Mouse (Mus musculus): ENCODE data around the gene Prss43. TPM values are rescaled to one million over a fixed set of nuclear protein-coding genes. Genes with fewer than 3 reads are reported as not detected.

The Prss43 gene
- total and polyA plus RNA-seq, 3 experiments: not detected

- H3K79me2 ChIP-seq (ENCODE audit: control insufficient read depth, insufficient read depth, low read length, poor library complexity): no peaks in the 10 kb centered on the region
- TF ChIP-seq SMC3 (IDR thresholded peaks at IDR 0.05; ENCODE audit: low read depth, low read length): no peak
- TF ChIP-seq POLR2A (IDR thresholded peaks at IDR 0.05; ENCODE audit: control insufficient read depth in 1 of 2, insufficient read depth in 1 of 2, low read depth in 1 of 2, low read length in 2 of 2, poor library complexity in 1 of 2): no peak
- no peak for TF ChIP-seq HCFC1 (IDR thresholded peaks at IDR 0.05; ENCODE audit: low read depth, low read length)
- no peak for TF ChIP-seq KAT2A (conservative IDR thresholded peaks at IDR 0.05; ENCODE audit: low read depth, low read length)
- no peak for TF ChIP-seq ZC3H11A (IDR thresholded peaks at IDR 0.05; ENCODE audit: low read depth, low read length)
- TF ChIP-seq CHD1 (IDR thresholded peaks at IDR 0.05; ENCODE audit: low read depth, low read length): no peak
- TF ChIP-seq NRF1 (IDR thresholded peaks at IDR 0.05; ENCODE audit: insufficient read depth, low read depth, low read length, poor library complexity, severe bottlenecking): no peak
- no peak for TF ChIP-seq POLR2AphosphoS5 (IDR thresholded peaks at IDR 0.05; ENCODE audit: borderline replicate concordance, low read depth, low read length)
- TF ChIP-seq MXI1 (IDR thresholded peaks at IDR 0.05; ENCODE audit: low read depth, low read length): no peak
- TF ChIP-seq TAL1 (IDR thresholded peaks at IDR 0.05; ENCODE audit: low read length): no peak
- no peak for TF ChIP-seq BHLHE40 (IDR thresholded peaks at IDR 0.05; ENCODE audit: borderline replicate concordance, low read depth, low read length)
- TF ChIP-seq TBP (IDR thresholded peaks at IDR 0.05; ENCODE audit: low read depth, low read length): no peak
- TF ChIP-seq CHD2 (IDR thresholded peaks at IDR 0.05; ENCODE audit: low read length): no peak
- TF ChIP-seq ELF1 (IDR thresholded peaks at IDR 0.05; ENCODE audit: low read depth, low read length): no peak
- no peak for TF ChIP-seq CTCF (IDR thresholded peaks at IDR 0.05 in 2 of 3, conservative IDR thresholded peaks at IDR 0.05 in 1 of 3; ENCODE audit: control insufficient read depth in 1 of 3, insufficient read depth in 1 of 3, low read depth in 2 of 3, low read length in 3 of 3, poor library complexity in 1 of 3, severe bottlenecking in 1 of 3)
- no peak for TF ChIP-seq POLR2AphosphoS2 (IDR thresholded peaks at IDR 0.05; ENCODE audit: low read length)
- no peak for TF ChIP-seq GATA1 (IDR thresholded peaks at IDR 0.05; ENCODE audit: low read depth, low read length)
- no peak for TF ChIP-seq RCOR1 (IDR thresholded peaks at IDR 0.05; ENCODE audit: low read depth, low read length)
- no peak for TF ChIP-seq RAD21 (IDR thresholded peaks at IDR 0.05; ENCODE audit: low read depth, low read length)
- TF ChIP-seq E2F4 (IDR thresholded peaks at IDR 0.05; ENCODE audit: borderline replicate concordance, low read depth, low read length): no peak
- H3K9ac ChIP-seq (ENCODE audit: control insufficient read depth, low read depth, low read length, poor library complexity, severe bottlenecking): no peak overlapping the region
- H3K27ac ChIP-seq (ENCODE audit: control insufficient read depth, low read depth, low read length): no peak overlapping the region
- no peaks in the 10 kb centered on the region for H3K27me3 ChIP-seq (ENCODE audit: control insufficient read depth in 1 of 2, insufficient read depth in 2 of 2, low read length in 2 of 2)
- no peak overlapping the region for H3K4me3 ChIP-seq (ENCODE audit: control insufficient read depth in 1 of 2, insufficient read depth in 1 of 2, low read depth in 2 of 2, low read length in 2 of 2)
- no peaks in the 10 kb centered on the region for H3K9me3 ChIP-seq (replicated peaks; ENCODE audit: insufficient read depth, low read length)
- DNase-seq (ENCODE audit: low read depth, low spot score): no peak
- no peaks in the 10 kb centered on the region for H3K4me1 ChIP-seq (ENCODE audit: control insufficient read depth in 1 of 2, insufficient read depth in 2 of 2, low read length in 2 of 2)
- no peaks in the 10 kb centered on the region for H3K36me3 ChIP-seq (ENCODE audit: control insufficient read depth in 1 of 2, insufficient read depth in 2 of 2, low read length in 2 of 2)
Observed at GRCm38 (mm10) chr9:110877888-110878287, 51.4 kb downstream of the Prss43 start.

GRCm38 (mm10) chr9:110879191-110879920 lies 52.9 kb downstream of the Prss43 start, which contains the start of gene Als2cl:
TSS of gene Als2cl (plus strand) at chr9:110879870.
- Histone ChIP-seq H3K27me3 (ENCODE audit: control insufficient read depth in 1 of 2, insufficient read depth in 2 of 2, low read length in 2 of 2) (no peaks in the 10 kb centered on the region), H3K27ac (ENCODE audit: control insufficient read depth, low read depth, low read length) (no peak within 1 kb of the TSS), H3K4me1 (ENCODE audit: control insufficient read depth in 1 of 2, insufficient read depth in 2 of 2, low read length in 2 of 2) (no peaks in the 10 kb centered on the region), H3K9me3 (replicated peaks; ENCODE audit: insufficient read depth, low read length) (no peaks in the 10 kb centered on the region), H3K79me2 (ENCODE audit: control insufficient read depth, insufficient read depth, low read length, poor library complexity) (no peaks in the 10 kb centered on the region), H3K4me3 (ENCODE audit: control insufficient read depth in 1 of 2, insufficient read depth in 1 of 2, low read depth in 2 of 2, low read length in 2 of 2) (no peak within 1 kb of the TSS), H3K36me3 (ENCODE audit: control insufficient read depth in 1 of 2, insufficient read depth in 2 of 2, low read length in 2 of 2) (no peaks in the 10 kb centered on the region), H3K9ac (ENCODE audit: control insufficient read depth, low read depth, low read length, poor library complexity, severe bottlenecking) (no peak within 1 kb of the TSS)
- no peak for DNase-seq (ENCODE audit: low read depth, low spot score)
- TF ChIP-seq CTCF (IDR thresholded peaks at IDR 0.05 in 2 of 3, conservative IDR thresholded peaks at IDR 0.05 in 1 of 3; ENCODE audit: control insufficient read depth in 1 of 3, insufficient read depth in 1 of 3, low read depth in 2 of 3, low read length in 3 of 3, poor library complexity in 1 of 3, severe bottlenecking in 1 of 3) (no peak), KAT2A (conservative IDR thresholded peaks at IDR 0.05; ENCODE audit: low read depth, low read length) (no peak), MXI1 (IDR thresholded peaks at IDR 0.05; ENCODE audit: low read depth, low read length) (no peak), UBTF (IDR thresholded peaks at IDR 0.05; ENCODE audit: borderline replicate concordance, insufficient read depth, low read depth, low read length) (no peak)
